Mouse (Mus musculus): Measurements from ENCODE around the gene Dennd5b. TPM values are rescaled to one million over a fixed set of nuclear protein-coding genes. Genes with fewer than 3 reads are reported as not detected.
"Not testable (repeated sequence)": the region's sequence is repeated elsewhere in the genome, so short reads cannot be mapped to it uniquely, and the experiment has no call there.

Dennd5b gene
- 5.1 and 6.7 TPM in 2 replicates for polyA plus RNA-seq (2012; rRNA removed)

GRCm38 (mm10) chr6:149101076-149101942 lies at the start of gene Dennd5b:
Gene Dennd5b (minus strand): TSS chr6:149101680.
- DNase-seq (ENCODE audit: low spot score) = peak; percentile 81

GRCm38 (mm10) chr6:149148436-149149229 lies 47.2 kb upstream of the Dennd5b start:
- DNase-seq (ENCODE audit: low spot score) = no peak

GRCm38 (mm10) chr6:149145143-149145542 lies 43.7 kb upstream of the Dennd5b start:
- no peak for DNase-seq (ENCODE audit: low spot score)

GRCm38 (mm10) chr6:149141393-149142173 lies 40.1 kb upstream of the Dennd5b start:
- DNase-seq (ENCODE audit: low spot score) = peak; percentile 70

GRCm38 (mm10) chr6:149139471-149139870 lies 38.0 kb upstream of the Dennd5b start, which contains the start of gene Etfbkmt:
Gene Etfbkmt (plus strand): TSS chr6:149139849.
- no peak for DNase-seq (ENCODE audit: low spot score)

GRCm38 (mm10) chr6:149139011-149139410 lies 37.5 kb upstream of the Dennd5b start:
- no peak for DNase-seq (ENCODE audit: low spot score)

GRCm38 (mm10) chr6:149137936-149138335 lies 36.5 kb upstream of the Dennd5b start:
- no peak for DNase-seq (ENCODE audit: low spot score)

GRCm38 (mm10) chr6:149135631-149136030 lies 34.2 kb upstream of the Dennd5b start:
- DNase-seq (ENCODE audit: low spot score) = no peak

GRCm38 (mm10) chr6:149134391-149135150 lies 33.1 kb upstream of the Dennd5b start:
- DNase-seq (ENCODE audit: low spot score) = no peak

GRCm38 (mm10) chr6:149132311-149133077 lies 31.0 kb upstream of the Dennd5b start:
- no peak for DNase-seq (ENCODE audit: low spot score)

GRCm38 (mm10) chr6:149131111-149131510 lies 29.6 kb upstream of the Dennd5b start:
- DNase-seq (ENCODE audit: low spot score) = no peak

- not testable (repeated sequence) for DNase-seq (ENCODE audit: low spot score)
These were observed 28.4 kb upstream of the Dennd5b start, which contains the start of gene Gm10203 for GRCm38 (mm10) chr6:149129870-149130269. Gene Gm10203 (plus strand): TSS chr6:149130170.

- DNase-seq (ENCODE audit: low spot score) = no peak
These were observed 25.2 kb upstream of the Dennd5b start for GRCm38 (mm10) chr6:149126675-149127074.

GRCm38 (mm10) chr6:149123042-149123441 lies 21.6 kb upstream of the Dennd5b start:
- DNase-seq (ENCODE audit: low spot score) = no peak

- DNase-seq (ENCODE audit: low spot score) = no peak
These were observed 18.4 kb upstream of the Dennd5b start for GRCm38 (mm10) chr6:149119853-149120252.

GRCm38 (mm10) chr6:149118935-149119334 lies 17.5 kb upstream of the Dennd5b start:
- no peak for DNase-seq (ENCODE audit: low spot score)

GRCm38 (mm10) chr6:149116992-149117391 lies 15.5 kb upstream of the Dennd5b start:
- no peak for DNase-seq (ENCODE audit: low spot score)

GRCm38 (mm10) chr6:149108909-149109308 lies 7.4 kb upstream of the Dennd5b start:
- no peak for DNase-seq (ENCODE audit: low spot score)

GRCm38 (mm10) chr6:149107615-149108014 lies 6.1 kb upstream of the Dennd5b start:
- no peak for DNase-seq (ENCODE audit: low spot score)

GRCm38 (mm10) chr6:149103451-149103850 lies 2.0 kb upstream of the Dennd5b start:
- DNase-seq (ENCODE audit: low spot score) = no peak

All from urinary bladder, adult 2 months (tissue).